Mouse (Mus musculus) embryonic stem cell, embryonic (primary cell): ENCODE measurements around the gene Gadd45gip1.

Experiments used
- CTCF ChIA-PET, 4 experiments: fragments of 300-600 bp in 2 of 4; fragments of 350-600 bp in 2 of 4; sonication (Branson Sonifier 250); formaldehyde crosslinking; loops; one replicate each; lab custom pipeline; 2022; ENCODE audit warnings: inconsistent platforms in 2 of 4; lab: Charles Lee
- POLR2A ChIA-PET, 4 experiments: fragments of 300-600 bp in 2 of 4; fragments of 350-600 bp in 2 of 4; sonication (Branson Sonifier 250); formaldehyde crosslinking; loops; one replicate each; lab custom pipeline; 2022; ENCODE audit warnings: antibody characterized with exemption in 4 of 4, inconsistent platforms in 1 of 4; lab: Charles Lee

Gadd45gip1 gene

DNA sequence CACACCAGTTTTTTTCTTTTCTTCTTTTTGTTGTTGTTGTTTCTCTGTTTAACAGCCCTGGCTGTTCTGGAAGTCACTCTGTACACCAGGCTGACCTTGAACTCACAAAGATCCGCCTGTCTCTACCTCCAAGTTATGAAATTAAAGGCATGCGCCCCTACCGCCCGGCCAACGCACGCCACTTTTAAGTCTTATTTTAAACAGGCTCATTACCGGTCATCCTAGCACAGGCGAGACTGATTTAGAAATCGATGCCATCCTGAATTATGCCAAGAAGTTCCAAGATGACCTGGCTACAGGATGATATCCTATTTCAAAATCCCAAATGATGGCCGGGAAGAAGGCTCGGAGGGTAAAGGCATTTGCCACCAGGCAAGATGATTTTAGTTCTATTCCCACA, at the start of gene Gadd45gip1:
Gadd45gip1 (plus strand) TSS at position 33 of the 400 bp plus-strand sequence.
- ChIA-PET CTCF (interaction anchor here in 3 of 4 experiments (0.6 to 2.1 kb wide), 5 partner anchors 8 to 905 kb away, joined by 3 to 7 read pairs (median 3); no protein-coding TSS in a partner anchor), POLR2A (interaction anchor here in 3 of 4 experiments (1.0 to 26.4 kb wide), 11 partner anchors 10 to 172 kb away, joined by 3 to 705 read pairs (median 3); partner anchors contain the start of genes Calr (in 3 of the 3), Farsa (in 2 of the 3), Syce2 (in 2 of the 3) and Rad23a (in 1 of the 3))

DNA sequence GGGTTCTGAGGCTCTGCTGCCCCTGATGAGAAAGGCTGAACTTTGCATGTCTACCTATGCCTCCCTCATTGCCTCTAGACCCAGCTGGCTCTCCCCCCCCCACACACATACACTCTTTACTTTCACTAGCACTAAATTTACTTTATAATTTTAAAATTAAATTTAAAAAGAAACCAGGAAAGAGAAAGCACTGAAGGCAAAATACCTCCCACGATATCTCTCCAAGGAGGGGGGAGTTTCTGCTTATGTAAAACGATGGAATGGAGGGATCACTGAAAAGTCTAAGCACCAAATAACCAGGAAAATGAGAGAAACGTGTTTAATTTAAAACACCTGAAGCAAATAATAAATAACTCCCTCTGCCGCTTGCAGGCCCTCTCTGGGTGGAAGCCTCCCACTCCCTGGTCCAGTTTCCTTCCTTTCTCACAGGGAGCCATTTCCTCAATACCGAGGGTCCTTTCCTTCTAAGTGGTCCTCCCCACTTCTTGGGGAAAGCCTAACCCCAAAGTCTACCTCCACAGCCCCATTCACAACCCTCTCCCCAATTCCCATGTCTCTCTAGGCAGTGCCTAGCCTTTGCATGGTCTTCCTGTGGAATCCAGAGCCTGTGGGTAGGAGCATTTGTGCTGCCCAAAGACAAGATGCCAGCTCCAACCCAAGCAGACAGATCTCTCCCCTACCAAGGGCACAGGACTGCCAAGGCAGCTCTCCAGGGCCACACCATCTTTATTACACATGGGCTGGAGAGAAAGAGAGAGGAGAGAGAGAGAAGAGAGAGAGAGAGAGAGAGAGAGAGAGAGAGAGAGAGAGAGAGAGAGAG, 49.4 kb upstream of the Gadd45gip1 start:
- ChIA-PET POLR2A (interaction anchor here in 2 of 4 experiments (1.1 to 2.5 kb wide), 6 partner anchors 12 to 134 kb away, joined by 3 to 5 read pairs (median 4); partner anchors contain the start of gene Calr (in 1 of the 2)), CTCF (interaction anchor here in 3 of 4 experiments (0.6 to 2.2 kb wide), 3 partner anchors 31 to 641 kb away, joined by 3 to 6 read pairs (median 5); no protein-coding TSS in a partner anchor)

DNA sequence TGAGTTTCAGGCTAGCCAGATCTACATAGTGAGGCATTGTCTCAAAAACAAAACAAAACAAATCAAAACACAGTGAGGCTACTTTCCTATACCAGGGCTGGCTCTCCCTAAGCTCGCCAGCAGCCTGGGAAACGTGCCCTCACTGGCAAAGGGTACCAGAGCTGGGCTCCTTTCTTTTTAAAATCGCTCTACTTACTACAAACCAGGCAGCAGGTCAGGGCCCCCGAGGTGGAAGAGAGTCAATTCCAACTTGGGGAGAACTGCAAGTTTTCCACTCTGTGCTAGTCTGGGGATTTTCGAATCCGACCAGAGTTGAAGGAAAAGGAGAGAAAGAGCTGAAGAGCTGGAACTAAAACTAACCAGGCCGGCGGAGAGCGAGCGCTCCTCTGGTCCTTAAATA, 48.6 kb upstream of the Gadd45gip1 start:
- POLR2A ChIA-PET: interaction anchor here in 2 of 4 experiments (0.8 to 1.9 kb wide), 5 partner anchors 11 to 133 kb away, joined by 3 to 5 read pairs (median 3); no protein-coding TSS in a partner anchor

DNA sequence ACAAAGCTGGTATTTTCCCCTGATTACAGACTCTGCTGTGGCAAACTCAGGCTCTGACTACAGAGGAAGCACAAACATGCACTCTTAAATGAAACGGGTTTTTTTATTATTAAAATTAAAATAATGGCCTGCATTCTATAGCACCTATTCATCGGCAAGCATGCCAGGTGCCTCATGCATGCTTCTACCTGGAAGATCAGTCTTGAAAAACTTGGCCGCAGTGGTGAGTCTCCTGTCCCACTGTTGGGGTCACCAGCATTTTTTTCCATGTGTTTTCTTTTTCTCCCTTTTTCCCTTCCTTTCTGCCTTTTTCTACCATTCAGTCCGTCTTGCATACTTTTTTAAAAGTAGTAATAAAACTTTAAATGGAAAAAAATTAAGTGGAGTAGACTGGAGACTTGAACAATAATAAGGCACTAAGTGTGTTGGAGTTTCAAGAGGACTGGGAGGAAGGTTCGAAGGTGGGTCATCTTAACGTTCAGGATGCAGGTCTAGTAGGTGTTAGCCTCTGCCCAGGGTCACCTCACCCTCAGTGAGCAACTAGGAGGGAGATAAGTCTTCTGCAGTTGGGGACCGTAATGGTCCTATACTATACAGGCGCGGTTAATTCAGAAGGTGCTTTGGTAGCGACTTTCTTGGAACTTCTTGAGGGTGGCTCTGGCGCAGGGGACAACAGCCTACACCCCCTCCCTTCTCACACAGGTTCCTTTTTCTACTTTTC, 48.0 kb upstream of the Gadd45gip1 start:
- CTCF ChIA-PET: interaction anchor here in 3 of 4 experiments (0.6 to 2.2 kb wide), 3 partner anchors 46 to 76 kb away, joined by 4 to 6 read pairs (median 6); no protein-coding TSS in a partner anchor

More for the DNA sequence above, 48.6 kb upstream of the Gadd45gip1 start:
- CTCF ChIA-PET: interaction anchor here (0.6 to 2.2 kb wide), 4 partner anchors 30 to 640 kb away, joined by 3 to 6 read pairs (median 4); no protein-coding TSS in a partner anchor

DNA sequence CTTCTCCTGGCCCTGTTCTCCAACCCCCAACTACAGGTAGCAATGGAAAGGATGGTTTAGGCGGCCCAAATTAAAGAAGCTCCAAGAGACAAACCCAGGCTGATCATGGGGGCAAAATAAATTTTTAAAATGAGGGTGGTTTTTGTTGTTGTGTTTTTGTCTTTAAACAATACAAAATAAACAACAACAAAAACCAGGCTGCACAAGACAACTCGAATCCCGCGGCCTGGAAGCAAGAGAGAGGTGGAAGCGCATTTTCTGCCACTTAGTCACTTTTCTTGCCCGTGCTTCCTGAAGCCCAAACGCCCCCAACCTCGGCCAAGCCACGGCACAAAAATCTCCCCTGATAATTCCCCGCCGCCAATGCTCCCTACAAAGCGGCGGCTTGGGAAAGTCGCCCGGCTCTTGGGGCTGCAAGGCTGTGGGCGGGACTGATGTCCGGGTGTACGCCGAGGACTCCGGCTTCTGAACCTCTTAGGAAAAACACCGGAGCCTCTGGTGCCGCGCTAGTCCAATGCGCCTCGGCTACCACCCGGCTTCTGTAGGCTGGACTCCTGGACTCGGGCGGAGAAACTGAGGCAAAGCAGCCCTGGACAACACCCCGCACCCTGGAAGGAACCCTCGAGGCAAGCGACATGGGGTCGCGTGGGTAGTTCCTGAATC, 47.3 kb upstream of the Gadd45gip1 start:
- ChIA-PET CTCF (interaction anchor here in 1 of 4 experiments (0.5 kb wide), 1 partner anchor 75 kb away, joined by 4 read pairs; no protein-coding TSS in a partner anchor), POLR2A (interaction anchor here in 1 of 4 experiments (1.3 kb wide), 1 partner anchor 52 kb away, joined by 3 read pairs; no protein-coding TSS in a partner anchor)

More for the DNA sequence above, 48.0 kb upstream of the Gadd45gip1 start:
- POLR2A ChIA-PET: interaction anchor here in 2 of 4 experiments (0.8 to 1.9 kb wide), 6 partner anchors 10 to 132 kb away, joined by 3 to 5 read pairs (median 3); no protein-coding TSS in a partner anchor

DNA sequence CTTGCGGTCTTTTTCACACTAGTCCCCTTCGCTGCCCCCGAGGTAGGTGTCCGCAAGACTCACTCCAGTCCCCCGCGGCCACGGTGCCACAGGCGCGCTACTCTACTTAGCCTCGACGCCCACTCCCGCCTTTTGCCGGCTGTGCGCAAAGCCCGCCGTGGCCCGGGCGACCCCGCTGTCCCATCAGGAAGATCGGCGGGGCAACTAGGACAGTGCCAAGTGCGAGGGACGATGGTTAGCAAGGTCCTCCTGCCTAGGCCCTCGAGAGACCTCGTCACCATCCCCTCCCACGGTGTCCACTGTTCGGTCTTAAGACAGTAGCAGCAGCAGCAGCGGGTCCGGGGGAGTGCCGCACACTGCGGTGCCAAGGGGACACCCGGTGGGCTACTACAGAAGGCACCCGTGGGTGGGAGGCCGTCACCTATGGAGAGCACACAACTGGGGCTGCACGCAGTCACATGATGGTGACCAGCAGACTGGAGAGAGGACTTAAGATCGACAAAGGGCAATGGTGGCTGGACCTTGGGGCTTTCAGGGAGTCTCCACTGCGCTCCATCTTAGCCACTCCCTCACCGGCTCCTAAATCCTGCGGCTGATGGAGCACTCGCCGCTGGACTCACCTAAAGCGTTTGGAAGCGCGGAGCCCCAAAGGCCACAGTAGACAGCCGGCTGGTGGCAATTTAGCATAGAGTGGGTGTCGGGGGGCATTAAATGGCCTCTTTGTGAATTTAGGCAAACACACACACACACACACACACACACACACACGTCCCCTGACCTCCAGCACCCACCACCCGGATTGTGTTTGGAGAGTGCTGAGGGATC, 46.4 kb upstream of the Gadd45gip1 start:
- POLR2A ChIA-PET: no interaction called here
- CTCF ChIA-PET: no interaction called here

DNA sequence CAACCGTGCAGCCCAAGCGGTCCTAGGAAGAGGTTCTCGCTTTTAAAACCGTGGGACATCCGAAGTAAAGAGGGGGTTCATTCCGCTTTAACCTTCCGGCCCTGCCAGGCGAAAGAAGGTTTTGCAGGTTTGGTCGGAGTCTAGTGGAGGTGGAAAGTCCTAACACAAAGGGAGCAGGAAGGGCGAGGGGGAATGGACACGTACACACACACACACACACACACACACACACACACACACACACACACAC, 45.9 kb upstream of the Gadd45gip1 start:
- POLR2A ChIA-PET: no interaction called here
- CTCF ChIA-PET: no interaction called here

DNA sequence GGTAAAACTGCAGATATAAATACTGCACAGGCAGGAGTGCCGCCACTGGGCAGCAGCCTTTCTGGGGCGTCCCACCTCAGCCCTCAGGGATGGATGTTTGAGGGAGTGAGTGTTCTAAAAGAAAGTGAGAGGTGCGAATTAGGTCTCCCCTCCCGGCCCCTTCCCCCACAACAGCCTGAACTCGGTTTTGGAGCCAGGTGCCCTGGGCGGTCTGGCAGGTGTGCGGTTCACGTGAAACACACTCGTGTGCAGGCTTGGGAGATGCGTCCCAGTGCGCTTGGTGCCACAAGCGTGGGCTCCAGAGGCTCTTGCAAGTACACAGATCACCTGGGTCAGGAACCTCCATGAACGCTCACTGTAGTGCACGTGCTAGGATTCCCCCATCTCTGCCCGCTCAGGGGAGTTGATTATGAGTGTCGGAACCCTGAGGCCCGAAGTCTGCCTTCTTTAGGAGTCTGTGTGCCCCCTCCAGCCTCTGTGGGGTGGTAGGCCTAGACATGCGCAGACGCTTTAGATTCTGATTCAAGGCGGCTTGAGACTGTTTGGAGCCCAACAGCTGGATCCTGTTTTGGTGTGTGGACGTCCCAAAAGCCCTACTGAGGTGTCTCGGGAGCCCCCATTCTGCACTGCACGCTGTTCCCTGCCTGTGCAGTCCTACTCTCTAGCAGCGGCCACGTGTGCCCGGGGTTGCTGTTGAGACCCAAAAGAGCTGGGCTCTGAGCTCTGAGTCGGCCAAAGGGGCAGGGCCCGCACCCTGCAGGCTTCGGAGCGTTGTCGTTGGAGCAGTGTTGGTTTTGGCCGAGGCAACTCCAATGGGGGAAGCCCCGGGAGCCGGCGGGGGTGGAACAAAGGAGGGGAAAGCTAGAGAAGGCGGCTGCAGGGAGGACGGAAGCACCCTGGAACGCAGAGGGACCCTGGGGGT, 45.3 kb upstream of the Gadd45gip1 start:
- ChIA-PET CTCF (interaction anchor here in 2 of 4 experiments (0.8 to 1.9 kb wide), 7 partner anchors 13 to 49 kb away, joined by 3 to 5 read pairs (median 4); no protein-coding TSS in a partner anchor), POLR2A (interaction anchor here (0.6 to 4.2 kb wide), 12 partner anchors 11 to 108 kb away, joined by 3 to 15 read pairs (median 4); partner anchors contain the start of genes Farsa (in 1 of the 4) and Gcdh (in 1 of the 4))

DNA sequence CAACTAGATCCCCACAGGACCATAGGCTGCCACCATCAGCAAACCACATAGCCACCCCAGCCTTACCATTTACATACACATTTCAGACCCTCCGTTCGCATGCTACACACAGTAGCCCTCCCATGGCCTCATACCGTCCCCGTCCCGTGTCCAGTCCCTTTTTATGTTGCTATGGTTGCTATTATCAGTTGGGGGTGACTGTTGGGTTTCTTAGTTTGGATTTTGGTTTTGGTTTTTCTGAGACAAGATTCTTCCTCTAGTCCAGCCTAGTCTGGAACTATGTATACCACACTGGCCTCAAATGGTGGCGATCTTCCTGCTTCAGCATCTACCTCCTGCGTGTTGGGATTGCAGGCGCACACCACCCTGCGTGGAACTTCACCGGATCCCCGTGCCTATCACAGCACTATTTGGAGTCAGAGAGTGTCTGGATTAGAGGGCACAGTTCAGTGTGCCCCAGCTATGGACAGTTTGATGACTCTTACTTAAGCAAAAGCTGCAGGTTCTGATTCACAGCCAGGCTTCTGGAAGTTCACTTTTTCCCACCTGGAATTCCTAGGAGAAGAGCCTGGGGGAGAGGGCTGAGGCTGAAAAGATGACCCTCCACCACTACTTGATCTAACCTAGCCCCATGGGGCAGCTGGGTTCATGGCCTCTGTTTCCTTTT, 44.4 kb upstream of the Gadd45gip1 start:
- CTCF ChIA-PET: interaction anchor here (0.5 to 1.9 kb wide), 12 partner anchors 11 to 116 kb away, joined by 3 to 5 read pairs (median 4); no protein-coding TSS in a partner anchor
- POLR2A ChIA-PET: interaction anchor here in 3 of 4 experiments (0.9 to 4.2 kb wide), 13 partner anchors 11 to 107 kb away, joined by 3 to 15 read pairs (median 4); partner anchors contain the start of genes Farsa (in 1 of the 3) and Gcdh (in 1 of the 3)

DNA sequence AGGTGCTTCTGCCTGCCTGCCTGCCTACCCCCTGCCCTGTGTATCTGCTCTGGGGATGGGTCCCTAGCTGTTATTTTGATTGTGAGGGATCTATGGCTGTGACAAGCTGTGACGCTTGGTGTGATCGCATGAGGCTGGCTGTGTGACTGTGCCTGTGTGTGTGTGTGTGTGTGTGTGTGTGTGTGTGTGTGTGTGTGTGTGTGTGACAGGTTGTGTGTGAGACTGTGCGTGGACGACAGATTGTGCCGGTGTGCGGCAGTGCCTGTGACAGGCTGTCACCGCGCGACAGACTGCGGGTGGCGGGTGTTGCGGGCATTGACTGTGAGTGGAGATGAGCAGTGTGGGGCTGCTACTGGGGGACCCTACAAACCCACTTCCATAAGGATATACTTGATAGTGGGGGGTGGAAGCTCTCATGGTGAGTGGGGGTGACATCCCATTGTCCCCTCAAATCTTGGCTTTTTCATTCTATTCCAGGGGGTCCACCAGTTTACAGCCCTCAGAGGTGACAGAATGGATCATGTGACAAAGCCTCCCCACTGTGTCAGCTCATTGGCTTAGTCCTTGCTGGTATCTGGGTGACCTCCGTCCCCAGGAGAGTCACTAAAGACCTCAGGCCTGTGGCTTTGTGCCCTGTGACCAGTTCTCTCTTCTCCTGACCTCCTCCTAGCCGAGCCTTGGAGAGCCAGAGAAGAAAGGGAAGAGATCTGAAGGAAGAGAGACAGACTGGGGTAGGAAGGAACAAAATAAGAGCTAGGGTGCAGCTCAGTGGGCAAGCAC, 43.6 kb upstream of the Gadd45gip1 start:
- ChIA-PET CTCF (interaction anchor here (0.5 to 1.9 kb wide), 16 partner anchors 11 to 115 kb away, joined by 3 to 8 read pairs (median 4); no protein-coding TSS in a partner anchor), POLR2A (interaction anchor here in 3 of 4 experiments (0.6 to 4.2 kb wide), 19 partner anchors 8 to 106 kb away, joined by 3 to 15 read pairs (median 3); partner anchors contain the start of gene Lyl1 (in 1 of the 3))

DNA sequence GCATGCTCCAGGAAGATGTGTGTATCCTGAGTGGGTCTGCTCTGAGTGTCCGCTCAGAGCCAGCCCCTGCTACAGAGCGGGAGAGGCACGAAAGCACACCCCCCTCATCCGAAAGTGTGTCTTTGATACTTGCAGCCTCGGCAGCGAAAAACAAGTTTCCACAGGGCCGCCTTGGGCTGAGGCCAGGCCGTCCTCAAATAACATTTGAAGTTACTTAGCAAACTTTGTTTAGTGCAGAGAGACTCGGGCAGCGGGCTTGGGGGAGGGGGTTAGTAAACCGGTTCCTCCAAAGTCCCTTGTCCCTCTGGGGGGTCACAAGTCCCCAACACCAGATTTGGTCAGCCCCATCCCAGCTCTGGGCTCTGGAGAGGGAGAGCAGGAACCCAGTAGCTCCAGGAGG, 42.4 kb upstream of the Gadd45gip1 start:
- ChIA-PET POLR2A (interaction anchor here in 2 of 4 experiments (0.9 to 4.2 kb wide), 10 partner anchors 9 to 190 kb away, joined by 3 to 15 read pairs (median 3); partner anchors contain the start of genes Junb (in 1 of the 2) and Lyl1 (in 1 of the 2)), CTCF (interaction anchor here (0.6 to 1.9 kb wide), 8 partner anchors 10 to 122 kb away, joined by 3 to 8 read pairs (median 4); no protein-coding TSS in a partner anchor)

DNA sequence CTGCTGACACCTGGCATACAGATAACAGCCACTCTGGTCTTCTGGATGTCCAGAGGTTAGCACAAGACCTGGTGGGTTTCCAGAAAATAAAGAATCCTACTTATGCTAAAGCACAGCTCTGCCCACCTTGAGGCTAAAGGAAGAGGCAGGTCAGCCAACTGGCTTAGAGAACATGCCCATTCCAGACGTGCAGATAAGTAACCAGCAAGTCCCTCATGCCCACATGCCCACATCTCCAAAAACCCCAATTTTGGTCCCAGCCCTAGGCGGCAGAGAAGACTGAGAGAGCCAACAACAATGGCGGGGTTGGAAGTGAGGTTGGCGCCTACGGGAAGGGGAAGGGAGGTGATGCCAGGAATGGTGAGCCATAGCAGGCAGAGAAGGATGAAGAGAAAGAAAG, 42.0 kb upstream of the Gadd45gip1 start:
- CTCF ChIA-PET: interaction anchor here (0.6 to 1.9 kb wide), 8 partner anchors 10 to 122 kb away, joined by 3 to 8 read pairs (median 4); no protein-coding TSS in a partner anchor

DNA sequence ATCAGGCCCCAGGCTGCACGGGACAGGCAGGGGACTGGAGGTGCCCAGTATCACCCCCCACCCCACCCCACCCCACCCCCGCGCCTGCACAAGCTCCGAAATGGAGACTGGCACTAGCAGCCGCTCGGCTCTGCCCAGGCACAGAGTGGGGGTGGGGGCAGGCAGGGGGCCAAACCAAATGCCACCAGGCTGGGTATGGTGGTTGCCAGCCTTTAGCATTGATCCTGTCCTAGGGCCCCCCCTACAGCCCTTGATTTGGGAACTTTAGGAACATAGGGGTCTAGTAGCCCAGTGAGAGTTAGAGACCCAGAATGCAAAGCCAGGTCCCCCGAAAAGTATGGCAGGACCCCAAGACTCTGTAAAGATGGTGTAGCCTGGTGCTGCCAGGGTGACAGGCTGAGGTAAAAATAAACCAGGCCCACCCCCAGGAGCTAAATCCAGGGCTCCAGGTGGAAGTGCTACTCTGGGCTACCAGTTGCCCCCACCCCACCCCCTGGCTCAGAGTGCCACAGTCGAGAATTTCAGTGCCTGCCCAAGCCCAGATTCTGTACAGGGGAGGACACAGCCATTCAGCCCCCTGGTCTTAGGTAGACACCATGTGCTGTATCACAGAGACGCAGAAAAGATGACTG, 41.4 kb upstream of the Gadd45gip1 start:
- ChIA-PET CTCF (interaction anchor here in 3 of 4 experiments (0.6 to 1.9 kb wide), 4 partner anchors 19 to 123 kb away, joined by 3 to 6 read pairs (median 3); no protein-coding TSS in a partner anchor), POLR2A (interaction anchor here in 2 of 4 experiments (0.6 to 4.2 kb wide), 4 partner anchors 8 to 740 kb away, joined by 3 to 15 read pairs (median 3); no protein-coding TSS in a partner anchor)

More for the DNA sequence above, 42.0 kb upstream of the Gadd45gip1 start:
- POLR2A ChIA-PET: interaction anchor here in 2 of 4 experiments (0.6 to 4.2 kb wide), 6 partner anchors 9 to 740 kb away, joined by 3 to 15 read pairs (median 4); no protein-coding TSS in a partner anchor
